Mouse (Mus musculus): ENCODE data around the gene Ext2.

Gene Ext2

DNA sequence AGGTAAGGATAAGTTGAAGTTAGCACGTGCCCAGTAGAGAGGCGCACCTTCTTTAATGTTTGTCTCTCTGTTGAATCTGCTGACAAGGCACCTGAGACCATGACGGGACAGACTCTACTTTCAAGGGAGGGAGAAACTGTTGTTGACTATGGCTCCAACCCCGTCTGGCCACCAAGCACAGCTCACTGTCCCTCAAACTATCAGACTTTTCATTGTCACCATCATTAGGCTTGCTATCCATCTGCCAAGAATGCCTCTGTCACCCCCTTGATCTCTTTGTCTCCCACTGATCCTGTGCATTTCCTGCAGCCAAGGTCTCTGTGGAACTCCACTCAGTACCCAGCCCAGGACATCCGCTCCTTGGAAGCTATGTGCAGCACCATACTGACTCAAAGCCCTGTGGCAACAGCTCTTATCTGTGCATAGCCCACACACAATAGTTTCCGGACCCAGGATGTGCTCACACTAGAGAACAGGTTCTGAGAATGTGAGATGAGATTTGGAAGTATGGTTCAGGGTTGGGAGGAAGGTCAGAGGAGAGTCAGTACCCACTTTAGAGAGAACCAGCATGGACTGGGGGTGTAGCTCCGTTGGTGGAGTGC is 139.7 kb downstream of the Ext2 start:
- in situ Hi-C loops (cut with MboI, MseI) = no loop called here

DNA sequence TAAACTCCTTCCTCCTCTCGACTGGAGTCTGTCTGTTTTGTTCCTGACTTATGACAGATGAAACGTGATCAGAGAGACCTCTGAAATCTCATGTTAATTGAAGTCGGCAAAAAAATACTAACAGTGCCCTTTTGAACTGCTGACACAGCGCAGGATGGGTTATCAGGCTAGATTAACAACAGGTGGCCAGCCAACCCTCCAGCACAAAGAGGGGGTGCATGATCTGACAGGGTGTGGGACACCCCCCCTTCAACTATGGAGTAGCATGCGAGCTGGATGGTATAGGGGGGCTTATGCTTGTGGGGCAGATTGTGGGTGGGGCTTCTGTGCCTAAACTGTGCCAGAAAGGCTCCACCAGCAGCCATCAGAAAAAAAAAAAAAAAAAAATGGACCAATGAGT is 141.0 kb downstream of the Ext2 start:
- in situ Hi-C loops (cut with MboI, MseI) = no loop called here

DNA sequence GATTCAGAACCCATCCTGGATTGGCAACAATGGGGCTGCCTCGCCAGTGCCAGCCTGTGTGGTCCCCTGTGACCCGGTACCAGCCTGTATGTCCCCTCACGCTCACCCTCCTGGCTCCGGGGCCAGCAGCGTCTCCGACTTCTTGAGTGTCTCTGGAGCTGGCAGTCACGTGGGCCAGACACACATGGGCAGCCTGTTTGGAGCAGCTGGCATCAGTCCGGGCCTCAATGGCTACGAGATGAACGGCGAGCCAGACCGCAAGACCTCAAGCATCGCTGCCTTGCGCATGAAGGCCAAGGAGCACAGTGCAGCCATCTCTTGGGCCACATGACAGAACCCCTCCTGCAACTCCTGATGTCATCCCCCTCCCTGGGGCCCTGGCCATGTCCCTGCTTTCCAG is 145.1 kb downstream of the Ext2 start:
- in situ Hi-C loops (cut with MboI, MseI) = no loop called here

GRCm38 (mm10) chr2:93671573-93672184 is 150.7 kb downstream of the Ext2 start:
- in situ Hi-C loops (cut with MboI, MseI) = no loop called here

- in situ Hi-C loops (cut with MboI, MseI) = no loop called here
These were observed 156.1 kb downstream of the Ext2 start for GRCm38 (mm10) chr2:93666146-93666858.

DNA sequence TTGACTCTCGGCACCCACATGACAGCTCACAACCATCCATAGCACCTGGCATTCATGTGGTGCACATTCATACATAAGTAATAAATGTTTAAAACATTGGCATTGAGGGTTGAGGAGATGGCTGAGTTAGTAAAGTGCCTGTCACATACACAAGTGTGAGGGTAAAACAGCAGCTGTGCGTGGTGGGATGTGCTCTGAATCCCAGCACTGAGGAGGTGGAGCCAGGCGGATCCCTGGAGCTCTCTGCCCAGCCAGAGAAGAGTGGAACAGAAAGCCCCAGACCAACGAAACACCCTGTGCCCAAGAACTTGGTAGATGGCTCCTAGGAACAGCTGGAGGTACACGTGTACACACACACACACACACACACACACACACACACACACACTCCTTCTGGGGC is 156.9 kb downstream of the Ext2 start:
- in situ Hi-C loops (cut with MboI, MseI) = no loop called here

DNA sequence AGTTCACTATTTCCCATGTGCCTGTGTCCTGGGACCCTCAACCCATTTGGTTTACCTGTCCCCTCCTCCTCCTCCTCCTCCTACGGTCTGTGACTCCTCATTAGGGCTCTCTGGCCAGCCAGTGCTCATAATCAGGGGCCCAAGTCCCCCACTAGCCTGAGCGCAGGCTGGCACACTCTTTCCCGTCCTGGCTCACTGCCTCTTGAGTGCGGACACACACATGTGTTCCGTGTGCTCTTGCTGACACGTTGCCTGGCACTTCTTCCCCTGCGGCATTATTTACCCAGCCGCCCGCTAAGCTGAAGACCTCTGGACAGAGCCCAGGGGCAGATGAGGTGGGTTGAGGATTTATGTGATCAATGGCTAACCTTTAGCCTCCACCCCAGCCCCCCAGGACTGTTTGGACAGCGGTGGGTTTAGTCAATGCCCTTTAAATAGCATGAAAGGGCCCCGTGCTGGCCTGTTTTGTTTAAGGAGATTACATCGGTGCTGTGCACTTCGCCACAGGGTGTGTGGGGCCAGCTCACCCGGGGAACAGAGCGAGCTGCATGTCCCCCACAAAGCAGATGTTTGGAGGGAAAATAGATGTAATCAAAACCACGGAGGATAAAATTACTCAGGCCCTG is 160.0 kb downstream of the Ext2 start:
- in situ Hi-C loops (cut with MboI, MseI) = no loop called here

- in situ Hi-C loops (cut with MboI, MseI) = no loop called here
These were observed 161.3 kb downstream of the Ext2 start for GRCm38 (mm10) chr2:93661096-93661495.

- in situ Hi-C loops (cut with MboI, MseI) = loop anchor here (5.0 to 10.0 kb wide), 2 partner anchors 173 to 1245 kb away; no protein-coding TSS in a partner anchor
These were observed 162.6 kb downstream of the Ext2 start for GRCm38 (mm10) chr2:93659705-93660308.

DNA sequence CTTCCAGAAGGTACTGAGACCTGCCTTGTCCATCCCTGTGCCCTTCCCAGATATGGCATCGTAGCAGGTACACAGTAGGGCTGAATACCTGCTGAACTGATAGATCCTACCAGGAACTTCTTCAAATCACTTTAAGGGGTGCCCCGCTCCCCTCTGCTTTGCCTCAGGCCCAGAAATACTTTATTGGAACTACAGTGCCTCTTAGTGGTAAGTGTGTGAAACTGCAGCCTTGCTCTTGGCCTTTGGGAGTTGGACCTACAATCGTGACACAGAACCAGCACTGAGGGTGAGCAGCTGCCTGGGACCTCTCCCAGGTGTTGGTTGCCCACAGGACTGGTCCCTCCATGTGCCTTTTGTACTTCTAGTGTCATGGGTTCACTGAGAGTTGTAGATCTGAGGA is 163.4 kb downstream of the Ext2 start:
- in situ Hi-C loops (cut with MboI, MseI) = loop anchor here (5.0 to 10.0 kb wide), 2 partner anchors 172 to 1246 kb away; no protein-coding TSS in a partner anchor

- in situ Hi-C loops (cut with MboI, MseI) = loop anchor here (5.0 to 10.0 kb wide), 2 partner anchors 167 to 1250 kb away; no protein-coding TSS in a partner anchor
These were observed 167.9 kb downstream of the Ext2 start for GRCm38 (mm10) chr2:93654336-93655055.

GRCm38 (mm10) chr2:93649243-93649870 is 173.0 kb downstream of the Ext2 start:
- in situ Hi-C loops (cut with MboI, MseI) = loop anchor here (10.0 kb wide), 1 partner anchor 535 kb away; no protein-coding TSS in a partner anchor

DNA sequence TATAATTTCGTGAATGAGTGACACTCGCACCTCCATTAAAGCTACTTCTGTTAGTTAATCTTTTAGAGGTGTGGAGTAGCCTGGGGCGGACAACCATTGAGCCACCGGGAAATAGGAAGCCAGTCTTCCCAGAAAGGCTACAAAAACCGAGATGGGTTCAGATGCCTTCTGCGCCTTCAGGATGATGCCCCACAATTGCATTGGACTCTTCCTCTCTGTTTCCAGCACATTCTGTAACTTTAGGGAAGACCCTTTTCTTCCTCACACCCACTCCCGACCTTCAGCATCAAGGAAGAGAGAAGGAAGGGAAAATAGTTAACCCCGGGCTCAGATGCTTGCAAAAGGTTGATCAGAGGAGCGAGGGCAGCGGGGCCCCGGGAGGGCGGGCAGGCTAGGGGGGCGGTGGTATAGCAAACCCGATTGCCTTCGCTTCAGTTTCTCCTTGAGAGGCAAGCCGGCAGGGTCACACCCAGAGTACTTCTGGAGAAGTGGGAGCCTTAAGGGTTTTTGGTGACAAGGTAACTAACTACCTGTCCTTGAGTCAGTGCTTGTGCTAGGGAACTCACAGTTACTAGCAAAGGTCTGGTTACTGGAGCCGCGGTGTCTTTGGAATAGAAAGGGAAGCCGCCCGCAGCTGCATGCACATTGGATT is 174.3 kb downstream of the Ext2 start:
- in situ Hi-C loops (cut with MboI, MseI) = loop anchor here (10.0 kb wide), 1 partner anchor 537 kb away; no protein-coding TSS in a partner anchor

DNA sequence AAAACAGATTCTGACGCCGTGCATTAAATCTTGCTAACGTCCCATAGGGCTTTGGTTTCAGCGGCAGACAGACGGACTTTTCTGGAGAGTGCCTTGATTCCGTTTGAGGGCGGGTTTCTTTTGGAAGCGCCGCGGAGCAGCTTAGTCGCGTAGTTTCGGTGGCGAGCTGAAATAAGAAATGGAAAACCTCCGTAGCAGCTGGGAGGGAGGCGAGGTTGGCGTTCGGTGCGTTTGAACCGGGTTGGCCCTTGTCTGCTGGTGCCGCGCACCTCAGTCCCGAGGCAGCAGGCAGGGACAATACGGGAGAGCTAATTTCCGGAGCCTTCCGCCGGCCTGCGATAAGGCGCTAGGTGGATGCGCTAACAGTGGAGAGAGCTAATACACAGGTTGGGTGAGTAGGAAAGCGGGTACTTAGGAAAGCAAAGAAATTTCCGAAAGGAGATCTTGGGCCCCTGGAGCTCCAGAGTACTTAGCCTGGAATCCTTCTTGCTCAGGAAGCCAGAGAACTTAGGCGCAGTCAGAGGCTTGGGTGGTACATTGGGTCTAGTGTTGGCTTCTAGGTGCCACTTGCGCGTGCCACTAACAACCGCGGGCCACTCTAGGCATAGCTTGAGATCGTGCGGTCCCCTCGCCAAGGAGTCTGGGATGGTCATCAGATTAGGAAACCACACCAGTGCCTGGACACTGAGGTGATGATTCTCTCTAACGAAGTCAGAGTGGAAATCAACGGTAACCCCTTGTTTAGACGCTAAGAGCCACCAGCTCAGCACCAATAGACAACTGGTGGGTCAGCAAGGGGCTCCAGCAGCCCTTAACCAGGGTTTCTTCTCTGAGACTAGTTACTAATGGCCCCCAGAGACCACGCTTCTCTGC is 175.1 kb downstream of the Ext2 start:
- in situ Hi-C loops (cut with MboI, MseI) = loop anchor here (10.0 kb wide), 1 partner anchor 538 kb away; no protein-coding TSS in a partner anchor

- in situ Hi-C loops (cut with MboI, MseI) = loop anchor here (10.0 kb wide), 1 partner anchor 539 kb away; no protein-coding TSS in a partner anchor
These were observed 176.6 kb downstream of the Ext2 start for GRCm38 (mm10) chr2:93645626-93646320.

DNA sequence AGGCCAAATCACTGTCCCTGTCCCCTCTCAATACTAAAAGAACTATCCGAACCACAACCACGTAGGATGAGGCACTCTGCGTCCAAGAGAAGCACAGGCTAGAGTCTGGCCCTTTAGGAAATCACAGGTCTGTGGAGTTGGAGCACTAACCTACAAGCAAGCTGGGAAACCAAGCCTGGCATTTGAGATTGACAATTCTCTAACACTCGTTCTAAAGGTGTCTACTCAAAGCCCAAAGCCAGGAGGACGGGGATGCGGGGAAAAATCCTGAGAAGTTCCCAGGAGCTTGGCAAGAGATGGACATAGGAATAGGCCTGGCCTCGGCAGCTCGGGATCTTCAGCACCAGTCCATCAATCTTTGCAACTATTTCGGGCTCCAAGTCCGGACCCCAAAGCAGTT is 177.2 kb downstream of the Ext2 start:
- in situ Hi-C loops (cut with MboI, MseI) = loop anchor here (10.0 kb wide), 1 partner anchor 540 kb away; no protein-coding TSS in a partner anchor

GRCm38 (mm10) chr2:93644731-93645130 is 177.6 kb downstream of the Ext2 start:
- in situ Hi-C loops (cut with MboI, MseI) = loop anchor here (10.0 kb wide), 1 partner anchor 540 kb away; no protein-coding TSS in a partner anchor

GRCm38 (mm10) chr2:93644234-93644633 is 178.1 kb downstream of the Ext2 start:
- in situ Hi-C loops (cut with MboI, MseI) = loop anchor here (10.0 kb wide), 1 partner anchor 541 kb away; no protein-coding TSS in a partner anchor
